In genomic region chr9:28588488-28588887, GRCm38 (mm10) we compare ENCODE assay signal across 25 mouse cellular contexts.
A peak's percentile ranks its signal among the peaks of the same experiment; 100 is the strongest.
DNase-seq lines count a peak whose midpoint lies in the region; ATAC-seq lines count a peak whose summit lies in the region.
"Had no signal": no experiment of that assay in that cellular context is flagged by ENCODE, and none has a peak within 500 bp of the region (broad histone marks: within the 10 kb centered on the region; RNA-seq: fewer than 3 reads in every experiment).

No protein-coding gene starts in this region.

- no peaks in the 10 kb centered on the region for H3K36me3 ChIP-seq in hindbrain, embryonic 14.5 days (replicated peaks; ENCODE audit: control insufficient read depth, insufficient read depth)
- H3K36me3 ChIP-seq in hindbrain, embryonic 16.5 days (ENCODE audit: control insufficient read depth, insufficient read depth, low read length): no peaks in the 10 kb centered on the region
- no peaks in the 10 kb centered on the region for H3K36me3 ChIP-seq in forebrain, embryonic 15.5 days
- H3K36me3 ChIP-seq in neural tube, embryonic 13.5 days: no peaks in the 10 kb centered on the region
- H3K36me3 ChIP-seq in liver, embryonic 11.5 days (ENCODE audit: control insufficient read depth, insufficient read depth, low read length): no peaks in the 10 kb centered on the region
- H3K36me3 ChIP-seq: G1E; heart, embryonic 15.5 days; kidney, embryonic 15.5 days had no signal

- DNase-seq in hindbrain, embryonic 14.5 days (ENCODE audit: low spot score): no peak
- peak; percentile 47 for DNase-seq in brain, adult 2 months (ENCODE audit: low read depth, low spot score)
- no peak for DNase-seq in liver, embryonic 11.5 days (ENCODE audit: low spot score)
- DNase-seq in lung, postnatal 36 days: no peak
- DNase-seq: adrenal gland, postnatal 36 days; B cell, adult 2 months; cerebellum, adult 11-12 months; cerebellum, postnatal 10 days; heart, postnatal 36 days; kidney, adult 11 months; kidney, postnatal 36 days; lung, embryonic 14.5 days; lung, postnatal 4 days; right cerebral cortex, postnatal 14 days had no signal

- no peaks in the 10 kb centered on the region for H3K27me3 ChIP-seq in hindbrain, embryonic 14.5 days (ENCODE audit: control insufficient read depth, insufficient read depth, low read length)
- no peaks in the 10 kb centered on the region for H3K27me3 ChIP-seq in hindbrain, embryonic 16.5 days (replicated peaks; ENCODE audit: control insufficient read depth, insufficient read depth, low read length)
- H3K27me3 ChIP-seq in forebrain, embryonic 15.5 days: no peaks in the 10 kb centered on the region
- H3K27me3 ChIP-seq in neural tube, embryonic 13.5 days: no peaks in the 10 kb centered on the region
- H3K27me3 ChIP-seq in liver, embryonic 11.5 days (replicated peaks; ENCODE audit: control insufficient read depth, insufficient read depth, low read length): no peaks in the 10 kb centered on the region
- H3K27me3 ChIP-seq: CH12.LX; heart, embryonic 15.5 days; kidney, embryonic 15.5 days; Patski had no signal

- WGBS in hindbrain, embryonic 14.5 days: 78% methylated on average over 1 of the region's 1 CpGs
- 53% methylated on average over 1 of the region's 1 CpGs for WGBS in hindbrain, embryonic 16.5 days
- 42% methylated on average over 1 of the region's 1 CpGs for WGBS in forebrain, embryonic 15.5 days
- WGBS in neural tube, embryonic 13.5 days: 68% methylated on average over 1 of the region's 1 CpGs
- WGBS in liver, embryonic 11.5 days: 69% methylated on average over 1 of the region's 1 CpGs

- H3K4me1 ChIP-seq in hindbrain, embryonic 14.5 days (replicated peaks; ENCODE audit: control insufficient read depth, insufficient read depth, low read length): 0 out of 2 replicates have a peak, but pooled peaks cover 4% of the 10 kb centered on the region
- no peaks in the 10 kb centered on the region for H3K4me1 ChIP-seq in hindbrain, embryonic 16.5 days (ENCODE audit: control insufficient read depth, insufficient read depth, low read depth, low read length)
- peaks cover 6% of the 10 kb centered on the region; the same call in 1 of the 2 replicates for H3K4me1 ChIP-seq in forebrain, embryonic 15.5 days
- no peaks in the 10 kb centered on the region for H3K4me1 ChIP-seq in neural tube, embryonic 13.5 days (replicated peaks)
- H3K4me1 ChIP-seq in liver, embryonic 11.5 days (replicated peaks; ENCODE audit: control insufficient read depth, insufficient read depth, low read length): no peaks in the 10 kb centered on the region
- H3K4me1 ChIP-seq: heart, embryonic 15.5 days; kidney, embryonic 15.5 days had no signal

- no peak overlapping the region for H3K9ac ChIP-seq in hindbrain, embryonic 14.5 days
- no peak overlapping the region for H3K9ac ChIP-seq in hindbrain, embryonic 16.5 days (ENCODE audit: low read depth, low read length)
- no peak overlapping the region for H3K9ac ChIP-seq in forebrain, embryonic 15.5 days (replicated peaks)
- no peak overlapping the region for H3K9ac ChIP-seq in neural tube, embryonic 13.5 days
- no peak overlapping the region for H3K9ac ChIP-seq in liver, embryonic 11.5 days (ENCODE audit: low read depth, low read length)
- H3K9ac ChIP-seq: heart, embryonic 15.5 days; kidney, embryonic 15.5 days; liver, embryonic 14.5 days; lung, embryonic 14.5 days had no signal

- H3K27ac ChIP-seq in hindbrain, embryonic 14.5 days: peak overlapping the region; percentile 12; the same call in 1 of the 2 replicates
- no peak overlapping the region for H3K27ac ChIP-seq in hindbrain, embryonic 16.5 days (ENCODE audit: low read depth, low read length)
- H3K27ac ChIP-seq in forebrain, embryonic 15.5 days (replicated peaks): 0 out of 2 replicates have a peak overlapping the region, but pooled peaks have one; percentile 20
- H3K27ac ChIP-seq in neural tube, embryonic 13.5 days (replicated peaks): peak overlapping the region; percentile 34; the same call in 1 of the 2 replicates
- no peak overlapping the region for H3K27ac ChIP-seq in liver, embryonic 11.5 days (ENCODE audit: low read depth, low read length)
- H3K27ac ChIP-seq: heart, embryonic 15.5 days; kidney, embryonic 15.5 days; left cerebral cortex, adult 2 months; liver, embryonic 14.5 days had no signal

- no peaks in the 10 kb centered on the region for H3K9me3 ChIP-seq in hindbrain, embryonic 14.5 days (ENCODE audit: control insufficient read depth, low read length)
- no peaks in the 10 kb centered on the region for H3K9me3 ChIP-seq in hindbrain, embryonic 16.5 days (ENCODE audit: control insufficient read depth, low read length)
- no peaks in the 10 kb centered on the region for H3K9me3 ChIP-seq in forebrain, embryonic 15.5 days
- no peaks in the 10 kb centered on the region for H3K9me3 ChIP-seq in neural tube, embryonic 13.5 days
- no peaks in the 10 kb centered on the region for H3K9me3 ChIP-seq in liver, embryonic 11.5 days (ENCODE audit: control insufficient read depth, low read length)
- H3K9me3 ChIP-seq: G1E; heart, embryonic 15.5 days; kidney, embryonic 15.5 days had no signal

- ATAC-seq in hindbrain, embryonic 14.5 days (ENCODE audit: low FRiP score): no peak
- no peak for ATAC-seq in hindbrain, embryonic 16.5 days
- ATAC-seq in forebrain, embryonic 15.5 days (replicated peaks): no peak
- no peak for ATAC-seq in neural tube, embryonic 13.5 days (ENCODE audit: low read depth)
- no peak for ATAC-seq in liver, embryonic 11.5 days (replicated peaks; ENCODE audit: low FRiP score)
- ATAC-seq: Patski had no signal

- no peak overlapping the region for H3K4me3 ChIP-seq in hindbrain, embryonic 14.5 days (replicated peaks; ENCODE audit: low read length)
- no peak overlapping the region for H3K4me3 ChIP-seq in hindbrain, embryonic 16.5 days (ENCODE audit: low read length)
- no peak overlapping the region for H3K4me3 ChIP-seq in forebrain, embryonic 15.5 days
- no peak overlapping the region for H3K4me3 ChIP-seq in neural tube, embryonic 13.5 days
- no peak overlapping the region for H3K4me3 ChIP-seq in liver, embryonic 11.5 days (ENCODE audit: low read depth, low read length)
- H3K4me3 ChIP-seq: heart, embryonic 15.5 days; kidney, embryonic 15.5 days; left cerebral cortex, adult 2 months; myocyte had no signal

- H3K4me2 ChIP-seq in hindbrain, embryonic 14.5 days (replicated peaks): no peak overlapping the region
- H3K4me2 ChIP-seq in hindbrain, embryonic 16.5 days (ENCODE audit: low read length): no peak overlapping the region
- no peak overlapping the region for H3K4me2 ChIP-seq in forebrain, embryonic 15.5 days (replicated peaks)
- no peak overlapping the region for H3K4me2 ChIP-seq in neural tube, embryonic 13.5 days
- H3K4me2 ChIP-seq in liver, embryonic 11.5 days: no peak overlapping the region
- H3K4me2 ChIP-seq: heart, embryonic 15.5 days; kidney, embryonic 15.5 days; lung, embryonic 14.5 days had no signal

Comparison
In these comparisons a context has a peak if more than half of its experiments do, and no peak if none do; other contexts are left out.
1. H3K27ac ChIP-seq: peak in hindbrain, embryonic 14.5 days (single experiment), forebrain, embryonic 15.5 days (single experiment) and neural tube, embryonic 13.5 days (single experiment); none in hindbrain, embryonic 16.5 days (single experiment) and liver, embryonic 11.5 days (single experiment).